Mouse (Mus musculus): ENCODE measurements around the gene Ptcd1. TPM values are rescaled to one million over a fixed set of nuclear protein-coding genes. Genes with fewer than 3 reads are reported as not detected.
"Not testable (repeated sequence)": the region's sequence is repeated elsewhere in the genome, so short reads cannot be mapped to it uniquely, and the experiment has no call there.

Gene Ptcd1
- total RNA-seq, 1 experiment from 2014 or later: 15.3 TPM

- peak; percentile 67 for ATAC-seq (replicated peaks; ENCODE audit: low read depth, poor library complexity, severe bottlenecking)
These were observed 50.6 kb downstream of the Ptcd1 start for GRCm38 (mm10) chr5:145116316-145116715.

GRCm38 (mm10) chr5:145115736-145116135 lies 51.2 kb downstream of the Ptcd1 start:
- ATAC-seq (replicated peaks; ENCODE audit: low read depth, poor library complexity, severe bottlenecking): no peak

- peak; percentile 56 for ATAC-seq (replicated peaks; ENCODE audit: low read depth, poor library complexity, severe bottlenecking)
These were observed 52.1 kb downstream of the Ptcd1 start for GRCm38 (mm10) chr5:145114606-145115473.

GRCm38 (mm10) chr5:145114071-145114605 lies 52.8 kb downstream of the Ptcd1 start, which contains the start of gene Arpc1b:
Gene Arpc1b (plus strand): TSS chr5:145114215.
- peak; percentile 52 for ATAC-seq (replicated peaks; ENCODE audit: low read depth, poor library complexity, severe bottlenecking)

- no peak for ATAC-seq (replicated peaks; ENCODE audit: low read depth, poor library complexity, severe bottlenecking)
These were observed 53.5 kb downstream of the Ptcd1 start for GRCm38 (mm10) chr5:145113416-145113815.

GRCm38 (mm10) chr5:145112566-145112965 lies 54.3 kb downstream of the Ptcd1 start:
- ATAC-seq (replicated peaks; ENCODE audit: low read depth, poor library complexity, severe bottlenecking): no peak

- ATAC-seq (replicated peaks; ENCODE audit: low read depth, poor library complexity, severe bottlenecking): no peak
These were observed 56.5 kb downstream of the Ptcd1 start for GRCm38 (mm10) chr5:145110401-145110800.

GRCm38 (mm10) chr5:145105694-145106275 lies 61.1 kb downstream of the Ptcd1 start:
- ATAC-seq (replicated peaks; ENCODE audit: low read depth, poor library complexity, severe bottlenecking): no peak

- no peak for ATAC-seq (replicated peaks; ENCODE audit: low read depth, poor library complexity, severe bottlenecking)
These were observed 62.6 kb downstream of the Ptcd1 start for GRCm38 (mm10) chr5:145104328-145104727.

GRCm38 (mm10) chr5:145102706-145103105 lies 64.2 kb downstream of the Ptcd1 start:
- ATAC-seq (replicated peaks; ENCODE audit: low read depth, poor library complexity, severe bottlenecking): no peak

- not testable (repeated sequence) for ATAC-seq (replicated peaks; ENCODE audit: low read depth, poor library complexity, severe bottlenecking)
These were observed 65.5 kb downstream of the Ptcd1 start for GRCm38 (mm10) chr5:145101451-145101850.

- ATAC-seq (replicated peaks; ENCODE audit: low read depth, poor library complexity, severe bottlenecking): no peak
These were observed 65.9 kb downstream of the Ptcd1 start for GRCm38 (mm10) chr5:145100960-145101359.

GRCm38 (mm10) chr5:145098340-145098821 lies 68.5 kb downstream of the Ptcd1 start:
- ATAC-seq (replicated peaks; ENCODE audit: low read depth, poor library complexity, severe bottlenecking): peak; percentile 90

Other genes with a start within 250 kb of the Ptcd1 start
- gene Smurf1, start 201.3 kb downstream of the Ptcd1 start, total RNA-seq (2017): 3.1 and 4.4 TPM in 2 replicates
- not detected in 2 replicates for gene Gm4871, start 134.4 kb downstream of the Ptcd1 start, total RNA-seq (2017)
- gene 1700018F24Rik, start 124.1 kb downstream of the Ptcd1 start, total RNA-seq (2017): not detected in 2 replicates
- gene Arpc1a, start 83.3 kb downstream of the Ptcd1 start, total RNA-seq (2017): 57.1 and 89.3 TPM in 2 replicates
- gene Kpna7, start 83.1 kb downstream of the Ptcd1 start, total RNA-seq (2017): not detected in 2 replicates
- 144 and 160 TPM in 2 replicates for gene Arpc1b, start 52.9 kb downstream of the Ptcd1 start, total RNA-seq (2017)
- gene Pdap1, start 26.9 kb downstream of the Ptcd1 start, total RNA-seq (2017): 164 and 249 TPM in 2 replicates
- gene Bud31, start 26.7 kb downstream of the Ptcd1 start, total RNA-seq (2017): 188 and 253 TPM in 2 replicates
- 38.3 and 45.7 TPM in 2 replicates for gene Cpsf4, start 105 bp upstream of the Ptcd1 start, total RNA-seq (2017)
- gene Atp5j2, start 25.0 kb upstream of the Ptcd1 start, total RNA-seq (2017): 130 and 141 TPM in 2 replicates
- gene Zkscan14, start 34.8 kb upstream of the Ptcd1 start, total RNA-seq (2017): 21.9 and 22.0 TPM in 2 replicates
- gene Zkscan5, start 37.5 kb upstream of the Ptcd1 start, total RNA-seq (2017): 6.9 and 7.2 TPM in 2 replicates
- 43.1 and 58.1 TPM in 2 replicates for gene Zfp655, start 64.6 kb upstream of the Ptcd1 start, total RNA-seq (2017)
- 6.2 and 11.1 TPM in 2 replicates for gene Zscan25, start 113.4 kb upstream of the Ptcd1 start, total RNA-seq (2017)
- gene Cyp3a57, start 178.2 kb upstream of the Ptcd1 start, total RNA-seq (2017): not detected in 2 replicates